Mouse (Mus musculus): ENCODE measurements around the gene Creld1.

Creld1 gene

GRCm38 (mm10) chr6:113483100-113483615 lies at the start of gene Creld1:
Gene Creld1, plus strand, starts transcription at chr6:113483297.
- peak; percentile 96 to 98 for DNase-seq

- no peak for DNase-seq
Measured at GRCm38 (mm10) chr6:113433661-113434060, 49.4 kb upstream of the Creld1 start.

- DNase-seq: no peak
Measured at GRCm38 (mm10) chr6:113434691-113435090, 48.4 kb upstream of the Creld1 start.

GRCm38 (mm10) chr6:113435664-113436205 lies 47.4 kb upstream of the Creld1 start, which contains the start of gene Cidec:
Gene Cidec, minus strand, starts transcription at chr6:113435760.
- DNase-seq: no peak

- DNase-seq: no peak
Measured at GRCm38 (mm10) chr6:113437135-113437534, 46.0 kb upstream of the Creld1 start.

- DNase-seq: no peak
Measured at GRCm38 (mm10) chr6:113438721-113439430, 44.2 kb upstream of the Creld1 start.

GRCm38 (mm10) chr6:113440686-113441085 lies 42.4 kb upstream of the Creld1 start:
- DNase-seq: no peak

- peak; percentile 79 to 82 for DNase-seq
Measured at GRCm38 (mm10) chr6:113441147-113441680, 41.9 kb upstream of the Creld1 start.

- no peak for DNase-seq
Measured at GRCm38 (mm10) chr6:113442087-113442441, 41.0 kb upstream of the Creld1 start.

- peak; percentile 91 to 92 for DNase-seq
Measured at GRCm38 (mm10) chr6:113442442-113443090, 40.5 kb upstream of the Creld1 start, which contains the start of gene Jagn1. Gene Jagn1, plus strand, starts transcription at chr6:113442569.

GRCm38 (mm10) chr6:113443091-113443490 lies 40.0 kb upstream of the Creld1 start:
- no peak for DNase-seq

- no peak for DNase-seq
Measured at GRCm38 (mm10) chr6:113444207-113444965, 38.7 kb upstream of the Creld1 start.

- peak; percentile 28 to 36 for DNase-seq
Measured at GRCm38 (mm10) chr6:113447639-113448038, 35.5 kb upstream of the Creld1 start.

GRCm38 (mm10) chr6:113451839-113452238 lies 31.3 kb upstream of the Creld1 start:
- DNase-seq: no peak

- no peak for DNase-seq
Measured at GRCm38 (mm10) chr6:113455007-113455406, 28.1 kb upstream of the Creld1 start.

GRCm38 (mm10) chr6:113457952-113458534 lies 25.1 kb upstream of the Creld1 start, which contains the start of gene Il17re:
Gene Il17re, plus strand, starts transcription at chr6:113458484.
- no peak for DNase-seq

GRCm38 (mm10) chr6:113458635-113459034 lies 24.5 kb upstream of the Creld1 start:
- peak; percentile 46 to 57 for DNase-seq

- DNase-seq: no peak
Measured at GRCm38 (mm10) chr6:113464040-113464439, 19.1 kb upstream of the Creld1 start.

GRCm38 (mm10) chr6:113465602-113466001 lies 17.5 kb upstream of the Creld1 start:
- DNase-seq: peak in 1 of 2 experiments; percentile 32

GRCm38 (mm10) chr6:113468512-113468911 lies 14.6 kb upstream of the Creld1 start:
- no peak for DNase-seq

GRCm38 (mm10) chr6:113469021-113469420 lies 14.1 kb upstream of the Creld1 start:
- DNase-seq: peak; percentile 73 to 80

GRCm38 (mm10) chr6:113469432-113469831 lies 13.7 kb upstream of the Creld1 start:
- DNase-seq: peak; percentile 83 to 85

All from cerebellum, adult 18-20 months (tissue).